Mouse (Mus musculus) liver, postnatal 0 days (tissue): ENCODE results near the gene Hpse. TPM values are rescaled to one million over a fixed set of nuclear protein-coding genes. Genes with fewer than 3 reads are reported as not detected.
A peak's percentile ranks its signal among the peaks of the same experiment; 100 is the strongest.

Source experiments
- ATAC-seq: fragments of 200-750 bp; cut with Nextera tagmentation; 2 replicates; pipeline ENCODE4 v1.8.0; 2017; ENCODE audit warnings: mild to moderate bottlenecking, moderate library complexity
- DNase-seq: peaks from one replicate; pipeline ENCODE4 v3.0.0-alpha.2; 2016
- H3K27ac ChIP-seq: fragments of 300-500 bp; sonication (generic); 2 replicates; pipeline ENCODE4 v1.5.1; 2014; ENCODE audit warnings: antibody characterized with exemption, moderate library complexity, mild to moderate bottlenecking, low read depth
- H3K27me3 ChIP-seq: fragments of 300-500 bp; sonication (generic); 2 replicates; pipeline ENCODE4 v1.6.1; 2014; ENCODE audit warnings: low read length, control low read depth, mixed read lengths; ENCODE audit not compliant: insufficient read depth
- H3K36me3 ChIP-seq: fragments of 300-500 bp; sonication (generic); replicated peaks from 2 replicates; pipeline ENCODE4 v1.6.1; 2014; ENCODE audit warnings: mild to moderate bottlenecking, control low read depth, low read length, moderate library complexity, mixed read lengths; ENCODE audit not compliant: insufficient read depth
- H3K4me1 ChIP-seq: fragments of 300-500 bp; sonication (generic); 2 replicates; pipeline ENCODE4 v1.6.1; 2014; ENCODE audit warnings: antibody characterized with exemption, mild to moderate bottlenecking, control low read depth; ENCODE audit not compliant: insufficient read depth
- H3K4me2 ChIP-seq: fragments of 300-500 bp; sonication (generic); 2 replicates; pipeline ENCODE4 v1.6.1; 2014; ENCODE audit warnings: low read depth, mild to moderate bottlenecking, low read length, moderate library complexity, mixed read lengths
- H3K4me3 ChIP-seq: fragments of 300-500 bp; sonication (generic); 2 replicates; pipeline ENCODE4 v1.5.1; 2014; ENCODE audit warnings: low read depth, low read length
- H3K9ac ChIP-seq: fragments of 300-500 bp; sonication (generic); replicated peaks from 2 replicates; pipeline ENCODE4 v1.6.1; 2014; ENCODE audit warnings: mild to moderate bottlenecking, moderate library complexity
- H3K9me3 ChIP-seq: fragments of 300-500 bp; sonication (generic); 2 replicates; pipeline ENCODE4 v1.6.1; 2016; ENCODE audit warnings: mild to moderate bottlenecking, control low read depth, low read length, mixed read lengths
- CTCF ChIP-seq: sonication (generic); IDR thresholded peaks from 2 replicates; pipeline ENCODE4 v1.5.1; 2016; ENCODE audit warnings: antibody characterized with exemption, low read depth
- EP300 ChIP-seq: IDR thresholded peaks from 2 replicates; pipeline ENCODE4 v1.6.1; 2016; ENCODE audit warnings: antibody characterized with exemption, low read depth, mild to moderate bottlenecking
- WGBS: fragments of 180-500 bp; shearing (Covaris S2); extraction: QIAGEN DNeasy Blood & Tissue Kit; methylation state at CpG from one replicate; pipeline ENCODE4 v1.1.7; 2014; ENCODE audit not compliant: insufficient replicate concordance; 5-methylcytosine and 5-hydroxymethylcytosine counted together
- polyA plus RNA-seq: library from polyadenylated mRNA; unstranded; fragments of >200 nt; fragmentation: Nextera tagmentation; extraction: Ambion mirVana; gene quantifications from 2 replicates; pipeline ENCODE4 v1.2.1, GENCODE M21; 2015

The Hpse gene
- polyA plus RNA-seq, 1 experiment from 2014 or later = 3.2 TPM

GRCm38 (mm10) chr5:100704272-100704671, 15.2 kb downstream of the Hpse start:
- DNase-seq (no peak), ATAC-seq (no peak)
- no peaks in the 10 kb centered on the region for H3K9me3 ChIP-seq
- no peak overlapping the region for H3K4me3 ChIP-seq
- no peak overlapping the region for H3K4me2 ChIP-seq
- no peaks in the 10 kb centered on the region for H3K4me1 ChIP-seq
- no peak overlapping the region for H3K9ac ChIP-seq
- no peak overlapping the region for H3K27ac ChIP-seq
- H3K27me3 ChIP-seq = no peaks in the 10 kb centered on the region
- no peaks in the 10 kb centered on the region for H3K36me3 ChIP-seq
- peak; percentile 40 for TF ChIP-seq CTCF
- TF ChIP-seq EP300 = no peak
- 89% methylated on average over 2 of the region's 2 CpGs for WGBS

- Histone ChIP-seq H3K27me3 (no peaks in the 10 kb centered on the region), H3K27ac (no peak overlapping the region), H3K36me3 (no peaks in the 10 kb centered on the region), H3K9ac (no peak overlapping the region), H3K4me1 (no peaks in the 10 kb centered on the region), H3K4me2 (no peak overlapping the region), H3K4me3 (no peak overlapping the region), H3K9me3 (no peaks in the 10 kb centered on the region)
- ATAC-seq (no peak), DNase-seq (no peak)
- TF ChIP-seq EP300 (no peak), CTCF (no peak)
- WGBS = 75% methylated on average over 3 of the region's 3 CpGs
These were observed 17.2 kb downstream of the Hpse start for GRCm38 (mm10) chr5:100702325-100702724.

GRCm38 (mm10) chr5:100700861-100701620, 18.5 kb downstream of the Hpse start:
- Histone ChIP-seq H3K36me3 (no peaks in the 10 kb centered on the region), H3K27ac (no peak overlapping the region), H3K27me3 (no peaks in the 10 kb centered on the region), H3K4me1 (no peaks in the 10 kb centered on the region), H3K9me3 (no peaks in the 10 kb centered on the region), H3K4me2 (no peak overlapping the region), H3K4me3 (no peak overlapping the region), H3K9ac (no peak overlapping the region)
- ATAC-seq (no peak), DNase-seq (no peak)
- 82% methylated on average over 13 of the region's 13 CpGs for WGBS
- no peak for TF ChIP-seq CTCF
- no peak for TF ChIP-seq EP300

GRCm38 (mm10) chr5:100697886-100698285, 21.6 kb downstream of the Hpse start:
- H3K27ac ChIP-seq = no peak overlapping the region
- DNase-seq (no peak), ATAC-seq (no peak)
- no peak overlapping the region for H3K4me2 ChIP-seq
- no peaks in the 10 kb centered on the region for H3K36me3 ChIP-seq
- H3K4me3 ChIP-seq = no peak overlapping the region
- 22% methylated on average over 2 of the region's 2 CpGs for WGBS
- no peaks in the 10 kb centered on the region for H3K4me1 ChIP-seq
- no peak overlapping the region for H3K9ac ChIP-seq
- H3K9me3 ChIP-seq = no peaks in the 10 kb centered on the region
- no peak for TF ChIP-seq CTCF
- TF ChIP-seq EP300 = no peak
- H3K27me3 ChIP-seq = no peaks in the 10 kb centered on the region

- DNase-seq = no peak
- no peak overlapping the region for H3K4me3 ChIP-seq
- TF ChIP-seq CTCF = no peak
- no peak for TF ChIP-seq EP300
- H3K4me1 ChIP-seq = no peaks in the 10 kb centered on the region
- no peaks in the 10 kb centered on the region for H3K9me3 ChIP-seq
- H3K27me3 ChIP-seq = no peaks in the 10 kb centered on the region
- H3K36me3 ChIP-seq = no peaks in the 10 kb centered on the region
- WGBS = 41% methylated on average over 2 of the region's 2 CpGs
- H3K4me2 ChIP-seq = no peak overlapping the region
- no peak overlapping the region for H3K27ac ChIP-seq
- H3K9ac ChIP-seq = no peak overlapping the region
- ATAC-seq = no peak
These were observed 22.1 kb downstream of the Hpse start for GRCm38 (mm10) chr5:100697398-100697797.

GRCm38 (mm10) chr5:100685631-100686030, 33.9 kb downstream of the Hpse start:
- H3K9ac ChIP-seq = no peak overlapping the region
- no peaks in the 10 kb centered on the region for H3K4me1 ChIP-seq
- no peak overlapping the region for H3K27ac ChIP-seq
- no peaks in the 10 kb centered on the region for H3K27me3 ChIP-seq
- 66% methylated on average over 4 of the region's 4 CpGs for WGBS
- ATAC-seq (no peak), DNase-seq (no peak)
- H3K36me3 ChIP-seq = no peaks in the 10 kb centered on the region
- no peaks in the 10 kb centered on the region for H3K9me3 ChIP-seq
- TF ChIP-seq EP300 (no peak), CTCF (peak; percentile 41)
- H3K4me3 ChIP-seq = no peak overlapping the region
- H3K4me2 ChIP-seq = no peak overlapping the region

- Histone ChIP-seq H3K27ac (peak overlapping the region; percentile 46), H3K27me3 (no peaks in the 10 kb centered on the region), H3K4me2 (no peak overlapping the region), H3K36me3 (no peaks in the 10 kb centered on the region), H3K4me1 (no peaks in the 10 kb centered on the region), H3K9ac (no peak overlapping the region), H3K9me3 (no peaks in the 10 kb centered on the region), H3K4me3 (no peak overlapping the region)
- WGBS = 64% methylated on average over 6 of the region's 6 CpGs
- no peak for DNase-seq
- TF ChIP-seq CTCF (no peak), EP300 (no peak)
- peak; percentile 36; the same call in 1 of the 2 replicates for ATAC-seq
These were observed 39.0 kb downstream of the Hpse start for GRCm38 (mm10) chr5:100680542-100680933.
